Mouse (Mus musculus) CH12.LX (cell line): ENCODE measurements at regions not wholly inside any gene's neighbourhood (a gene's known extent, or its start where the extent isn't known, plus 50 kb on each side); places are given as distances from the start of the nearest gene placed in this dataset.

Source experiments
- DNase-seq: peaks from one replicate; pipeline ENCODE4 v3.0.0-alpha.2; 2013; ENCODE audit errors: extremely low read depth
- H3K27ac ChIP-seq: 2 replicates; pipeline ENCODE4 v1.5.1; 2012; ENCODE audit warnings: low read depth, mild to moderate bottlenecking, control low read depth, moderate library complexity; ENCODE audit not compliant: insufficient read depth
- H3K27me3 ChIP-seq: replicated peaks from 2 replicates; pipeline ENCODE3; 2012; ENCODE audit warnings: inconsistent platforms
- H3K36me3 ChIP-seq, 2 experiments: replicated peaks in 1 of 2; 2 replicates each; pipeline versions ENCODE3 to v1.6.1; 2012; ENCODE audit warnings: inconsistent platforms in 1 of 2, low read length in 1 of 2, mild to moderate bottlenecking in 1 of 2, mixed read lengths in 1 of 2, moderate library complexity in 1 of 2; ENCODE audit not compliant: control insufficient read depth in 1 of 2, insufficient read depth in 1 of 2
- H3K4me1 ChIP-seq, 2 experiments: 2 replicates each; pipeline ENCODE4 v1.6.1; 2012; ENCODE audit warnings: inconsistent platforms in 1 of 2, moderate library complexity in 1 of 2; ENCODE audit not compliant: insufficient read depth in 2 of 2, control insufficient read depth in 1 of 2
- H3K4me2 ChIP-seq: 2 replicates; pipeline ENCODE4 v1.6.1; 2012; ENCODE audit warnings: low read depth, mild to moderate bottlenecking, control low read depth; ENCODE audit not compliant: poor library complexity, insufficient read depth, severe bottlenecking
- H3K4me3 ChIP-seq, 3 experiments: fragments of 150-350 bp in 1 of 3; sonication (generic) in 1 of 3; replicated peaks in 1 of 3; 2 replicates each; pipeline versions ENCODE3 to v1.5.1; 2011 to 2012; ENCODE audit warnings: low read depth in 2 of 3, low read length in 2 of 3, mild to moderate bottlenecking in 2 of 3, moderate library complexity in 2 of 3, control low read depth in 1 of 3, improper control_type of control experiment in 1 of 3, inconsistent platforms in 1 of 3, mixed read lengths in 1 of 3; ENCODE audit not compliant: poor library complexity in 1 of 3
- H3K79me2 ChIP-seq: replicated peaks from 2 replicates; pipeline ENCODE4 v1.6.1; 2012; ENCODE audit warnings: mild to moderate bottlenecking, moderate library complexity; ENCODE audit not compliant: control insufficient read depth, poor library complexity, insufficient read depth, severe bottlenecking; ENCODE audit errors: extremely low read depth
- H3K9ac ChIP-seq: 2 replicates; pipeline ENCODE4 v1.6.1; 2012; ENCODE audit warnings: low read depth, mild to moderate bottlenecking, control low read depth, moderate library complexity; ENCODE audit not compliant: insufficient read depth
- H3K9me3 ChIP-seq: replicated peaks from 2 replicates; pipeline ENCODE3; 2012; ENCODE audit warnings: low read length, inconsistent platforms, mixed read lengths
- BHLHE40 ChIP-seq: IDR thresholded peaks from 2 replicates; pipeline ENCODE4 v1.6.1; 2011; ENCODE audit warnings: mild to moderate bottlenecking, low read depth, low read length, improper control_type of control experiment
- CHD1 ChIP-seq: IDR thresholded peaks from 2 replicates; pipeline ENCODE4 v1.6.1; 2012; ENCODE audit warnings: low read depth, low read length, improper control_type of control experiment, inconsistent platforms
- CHD2 ChIP-seq: IDR thresholded peaks from 2 replicates; pipeline ENCODE4 v1.6.1; 2011; ENCODE audit warnings: low read length, improper control_type of control experiment
- ELF1 ChIP-seq: IDR thresholded peaks from 2 replicates; pipeline ENCODE4 v1.6.1; 2014; ENCODE audit warnings: low read depth, mild to moderate bottlenecking, inconsistent platforms, low read length, improper control_type of control experiment
- EP300 ChIP-seq: IDR thresholded peaks from 2 replicates; pipeline ENCODE4 v1.6.1; 2011; ENCODE audit warnings: low read length, improper control_type of control experiment
- HCFC1 ChIP-seq: IDR thresholded peaks from 2 replicates; pipeline ENCODE4 v1.6.1; 2012; ENCODE audit warnings: low read depth, mild to moderate bottlenecking, inconsistent platforms, low read length, improper control_type of control experiment
- IRF4 ChIP-seq: IDR thresholded peaks from 2 replicates; pipeline ENCODE4 v1.6.1; 2014; ENCODE audit warnings: low read depth, mild to moderate bottlenecking, inconsistent platforms, low read length, improper control_type of control experiment
- JUN ChIP-seq: IDR thresholded peaks from 2 replicates; pipeline ENCODE4 v1.6.1; 2011; ENCODE audit warnings: low read depth, mild to moderate bottlenecking, low read length, improper control_type of control experiment, moderate library complexity; ENCODE audit not compliant: insufficient read depth
- JUND ChIP-seq: conservative IDR thresholded peaks from 2 replicates; pipeline ENCODE4 v1.6.1; 2011; ENCODE audit warnings: low read depth, low read length, improper control_type of control experiment
- MAFK ChIP-seq: IDR thresholded peaks from 2 replicates; pipeline ENCODE4 v1.6.1; 2011; ENCODE audit warnings: low read length, improper control_type of control experiment; ENCODE audit not compliant: insufficient replicate concordance
- MAZ ChIP-seq: IDR thresholded peaks from 2 replicates; pipeline ENCODE4 v1.6.1; 2012; ENCODE audit warnings: low read depth, mild to moderate bottlenecking, inconsistent platforms, low read length, improper control_type of control experiment, moderate library complexity
- MXI1 ChIP-seq: IDR thresholded peaks from 2 replicates; pipeline ENCODE4 v1.6.1; 2011; ENCODE audit warnings: mild to moderate bottlenecking, low read depth, low read length, improper control_type of control experiment
- NELFE ChIP-seq: IDR thresholded peaks from 2 replicates; pipeline ENCODE4 v1.6.1; 2011; ENCODE audit warnings: low read depth, low read length, improper control_type of control experiment
- POLR2A ChIP-seq: IDR thresholded peaks from 2 replicates; pipeline ENCODE4 v1.6.1; 2011; ENCODE audit warnings: low read depth, mild to moderate bottlenecking, improper control_type of control experiment, low read length
- RAD21 ChIP-seq: IDR thresholded peaks from 2 replicates; pipeline ENCODE4 v1.6.1; 2011; ENCODE audit warnings: low read depth, mild to moderate bottlenecking, low read length, improper control_type of control experiment, moderate library complexity
- SIN3A ChIP-seq: IDR thresholded peaks from 2 replicates; pipeline ENCODE4 v1.6.1; 2012; ENCODE audit warnings: low read length, improper control_type of control experiment, inconsistent platforms
- SMC3 ChIP-seq: IDR thresholded peaks from 2 replicates; pipeline ENCODE4 v1.6.1; 2011; ENCODE audit warnings: low read depth, low read length, improper control_type of control experiment
- USF2 ChIP-seq: conservative IDR thresholded peaks from 2 replicates; pipeline ENCODE4 v1.6.1; 2011; ENCODE audit warnings: low read depth, low read length, improper control_type of control experiment
- ZMIZ1 ChIP-seq: IDR thresholded peaks from 2 replicates; pipeline ENCODE4 v1.6.1; 2012; ENCODE audit warnings: low read depth, mild to moderate bottlenecking, inconsistent platforms, low read length, improper control_type of control experiment
- dilution Hi-C: fragments of 300-500 bp; cut with MboI; formaldehyde crosslinking; loops from 2 replicates; pipeline ENCODE4 v1.14.3; 2020; ENCODE audit warnings: low sequenced_read_pairs; ENCODE audit not compliant: extremely low pct_unique_long_range_greater_than_20kb, extremely low pct_ligation_motif_present
- in situ Hi-C: fragments of 300-500 bp; cut with MboI; formaldehyde crosslinking; loops from 3 replicates; pipeline ENCODE4 v1.14.3; 2019; ENCODE audit warnings: low sequenced_read_pairs, low pct_ligation_motif_present, low pct_unique_long_range_greater_than_20kb, mixed read lengths

DNA sequence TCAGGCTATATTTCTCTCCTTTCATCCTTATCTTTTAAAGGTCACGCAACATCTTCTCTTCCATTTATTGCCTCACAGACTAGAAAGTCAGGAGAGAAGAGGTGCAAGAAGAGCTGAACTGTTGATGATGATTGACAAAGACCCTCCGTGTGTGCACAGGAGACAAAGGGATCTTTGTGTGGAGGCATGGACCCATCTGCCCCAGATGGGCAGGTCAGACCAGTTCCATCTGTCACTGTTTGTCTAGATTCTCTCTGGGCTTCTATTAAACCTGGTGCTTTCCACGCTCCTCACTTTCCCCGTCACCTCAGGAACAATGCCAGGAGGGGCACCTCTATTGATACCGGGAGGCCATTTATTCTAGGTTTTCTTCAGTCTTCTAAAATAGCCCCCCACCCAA is 364.1 kb upstream of the Pik3r1 start:
- no peak overlapping the region for H3K27ac ChIP-seq
- no peaks in the 10 kb centered on the region for H3K79me2 ChIP-seq
- dilution Hi-C loops = no loop called here
- no peak for TF ChIP-seq JUND
- TF ChIP-seq CHD1 = no peak
- no peak for TF ChIP-seq NELFE
- TF ChIP-seq MAFK = no peak
- TF ChIP-seq HCFC1 = no peak
- no peak for TF ChIP-seq JUN
- no peak for TF ChIP-seq CHD2
- in situ Hi-C loops = no loop called here
- H3K4me1 ChIP-seq = peaks cover 0 to 24% of the 10 kb centered on the region in 2 experiments; a peak in 3 of 4 replicates
- no peaks in the 10 kb centered on the region for H3K9me3 ChIP-seq
- no peak overlapping the region for H3K9ac ChIP-seq
- no peak for DNase-seq
- H3K4me2 ChIP-seq = no peak overlapping the region
- H3K36me3 ChIP-seq = no peaks in the 10 kb centered on the region
- H3K4me3 ChIP-seq = no peak overlapping the region
- H3K27me3 ChIP-seq = no peaks in the 10 kb centered on the region

DNA sequence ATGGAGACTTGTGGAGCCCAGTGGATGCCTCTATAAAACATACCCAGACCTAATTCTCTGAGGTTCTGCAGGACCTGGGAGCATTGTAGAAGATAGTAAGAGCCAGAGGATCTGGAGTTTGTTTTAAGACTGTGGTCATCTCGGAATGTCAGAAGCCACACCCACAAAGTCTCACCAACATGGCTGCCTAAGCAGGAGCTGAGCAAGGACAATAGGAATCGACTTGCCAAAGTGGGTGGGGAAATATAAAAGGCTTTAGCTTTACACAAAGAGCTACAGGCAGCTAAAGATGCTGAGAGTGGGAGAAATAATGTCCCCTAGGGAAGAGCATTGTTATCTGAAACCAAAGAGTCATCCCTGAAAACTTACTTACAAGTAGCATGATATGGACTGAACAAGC is 364.7 kb upstream of the Pik3r1 start:
- no peak for DNase-seq
- TF ChIP-seq BHLHE40 (no peak), POLR2A (no peak), ELF1 (no peak), CHD2 (no peak), MAZ (no peak), JUND (no peak), HCFC1 (no peak), MXI1 (no peak), SMC3 (no peak), EP300 (no peak), IRF4 (no peak), RAD21 (no peak), MAFK (no peak), SIN3A (no peak), ZMIZ1 (no peak), USF2 (no peak)
- H3K4me2 ChIP-seq = no peak overlapping the region
- no peak overlapping the region for H3K9ac ChIP-seq
- H3K27ac ChIP-seq = no peak overlapping the region
- no peaks in the 10 kb centered on the region for H3K9me3 ChIP-seq
- no peaks in the 10 kb centered on the region for H3K79me2 ChIP-seq
- no peaks in the 10 kb centered on the region for H3K36me3 ChIP-seq
- in situ Hi-C loops (no loop called here), dilution Hi-C loops (no loop called here)
- peaks cover 0 to 24% of the 10 kb centered on the region in 2 experiments; a peak in 3 of 4 replicates for H3K4me1 ChIP-seq
- H3K4me3 ChIP-seq = no peak overlapping the region
- no peaks in the 10 kb centered on the region for H3K27me3 ChIP-seq
